23 mouse cellular contexts compared by ENCODE assay signal in the genomic region with DNA sequence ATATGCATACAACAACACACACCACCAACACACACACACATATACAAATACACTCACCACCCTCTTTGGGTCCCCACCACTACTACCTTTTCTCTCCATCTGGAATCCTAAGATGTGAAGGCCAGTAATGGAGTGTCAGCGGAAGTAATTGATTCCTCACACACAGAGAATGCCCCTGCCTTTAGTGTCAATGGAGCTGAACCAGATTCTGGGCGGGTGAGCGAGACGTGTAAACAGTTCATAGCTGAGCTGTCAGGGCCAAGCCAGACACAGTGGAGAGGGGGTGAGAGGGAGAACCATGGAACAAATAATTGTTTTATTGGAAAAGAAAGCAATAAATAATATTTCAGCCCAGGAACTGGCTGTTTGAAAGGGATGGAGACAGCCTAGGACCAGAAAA. TPM values are rescaled to one million over a fixed set of nuclear protein-coding genes. Genes with fewer than 3 reads are reported as not detected.
DNase-seq lines count a peak whose midpoint lies in the region; ATAC-seq lines count a peak whose summit lies in the region.
"Had no signal": no experiment of that assay in that cellular context is flagged by ENCODE, and none has a peak within 500 bp of the region (broad histone marks: within the 10 kb centered on the region; RNA-seq: fewer than 3 reads in every experiment).

No protein-coding gene starts in this region.

- peak; percentile 40; the same call in 1 of the 2 replicates for ATAC-seq in kidney, embryonic 15.5 days (replicated peaks; ENCODE audit: low FRiP score)
- no peak for ATAC-seq in midbrain, embryonic 14.5 days (ENCODE audit: low FRiP score, low TSS enrichment)
- ATAC-seq in midbrain, embryonic 16.5 days, result no peak
- ATAC-seq: forebrain, embryonic 13.5 days; inflammation-experienced regulatory T-cells, adult 6 months; liver, embryonic 12.5 days; midbrain, embryonic 15.5 days had no signal

- peaks cover 5% of the 10 kb centered on the region; the same call in 1 of the 2 replicates for H3K36me3 ChIP-seq in kidney, embryonic 15.5 days
- H3K36me3 ChIP-seq in midbrain, embryonic 14.5 days (ENCODE audit: control insufficient read depth, insufficient read depth, low read length), result 0 out of 2 replicates have a peak, but pooled peaks cover 8% of the 10 kb centered on the region
- H3K36me3 ChIP-seq in midbrain, embryonic 16.5 days (ENCODE audit: control insufficient read depth, insufficient read depth, low read length), result peaks cover 9% of the 10 kb centered on the region; the same call in 1 of the 2 replicates
- H3K36me3 ChIP-seq: liver, embryonic 12.5 days had no signal

- peak; percentile 85 for DNase-seq in heart, adult 11 months
- DNase-seq in heart, postnatal 10 days, result no peak
- no peak for DNase-seq in kidney, postnatal 14 days
- DNase-seq in midbrain, embryonic 14.5 days, result peak; percentile 51
- peak; percentile 45 for DNase-seq in embryo, embryonic 11 days
- DNase-seq in adrenal gland, postnatal 14 days, result no peak
- DNase-seq: cerebellum, adult 2 months; gastrocnemius, postnatal 36 days; heart, postnatal 36 days; kidney, adult 9 months; lung, adult 18-20 months; lung, postnatal 14 days; thymus, adult 2 months; thymus, postnatal 4 days had no signal

- no peak overlapping the region for H3K27ac ChIP-seq in kidney, embryonic 15.5 days
- no peak overlapping the region for H3K27ac ChIP-seq in midbrain, embryonic 14.5 days (replicated peaks; ENCODE audit: low read depth, low read length)
- H3K27ac ChIP-seq in midbrain, embryonic 16.5 days (ENCODE audit: low read length), result no peak overlapping the region
- H3K27ac ChIP-seq: forebrain, embryonic 13.5 days; limb, embryonic 13.5 days; liver, embryonic 12.5 days; midbrain, embryonic 15.5 days; stomach, postnatal 0 days had no signal

- no peak overlapping the region for H3K9ac ChIP-seq in kidney, embryonic 15.5 days
- H3K9ac ChIP-seq in midbrain, embryonic 14.5 days (replicated peaks; ENCODE audit: low read length), result no peak overlapping the region
- H3K9ac ChIP-seq in midbrain, embryonic 16.5 days (ENCODE audit: low read depth, low read length), result no peak overlapping the region
- H3K9ac ChIP-seq: forebrain, embryonic 13.5 days; limb, embryonic 13.5 days; liver, embryonic 12.5 days; midbrain, embryonic 15.5 days had no signal

- peaks cover 62% of the 10 kb centered on the region for H3K4me1 ChIP-seq in kidney, embryonic 15.5 days
- 0 out of 2 replicates have a peak, but pooled peaks cover 6% of the 10 kb centered on the region for H3K4me1 ChIP-seq in midbrain, embryonic 14.5 days (ENCODE audit: control insufficient read depth, insufficient read depth, low read length)
- H3K4me1 ChIP-seq in midbrain, embryonic 16.5 days (ENCODE audit: control insufficient read depth, insufficient read depth, low read length), result 0 out of 2 replicates have a peak, but pooled peaks cover 1% of the 10 kb centered on the region

- H3K27me3 ChIP-seq in kidney, embryonic 15.5 days, result 0 out of 2 replicates have a peak, but pooled peaks cover 5% of the 10 kb centered on the region
- H3K27me3 ChIP-seq in midbrain, embryonic 14.5 days (ENCODE audit: control insufficient read depth, insufficient read depth, low read length), result 0 out of 2 replicates have a peak, but pooled peaks cover 2% of the 10 kb centered on the region
- H3K27me3 ChIP-seq in midbrain, embryonic 16.5 days (ENCODE audit: control insufficient read depth, insufficient read depth, low read depth, low read length), result no peaks in the 10 kb centered on the region
- H3K27me3 ChIP-seq: forebrain, embryonic 13.5 days; limb, embryonic 13.5 days; liver, embryonic 12.5 days; midbrain, embryonic 15.5 days had no signal

- no peak overlapping the region for H3K4me2 ChIP-seq in kidney, embryonic 15.5 days
- no peak overlapping the region for H3K4me2 ChIP-seq in midbrain, embryonic 14.5 days (ENCODE audit: low read length)
- H3K4me2 ChIP-seq in midbrain, embryonic 16.5 days (ENCODE audit: low read length), result no peak overlapping the region
- H3K4me2 ChIP-seq: forebrain, embryonic 13.5 days; limb, embryonic 13.5 days; liver, embryonic 12.5 days; midbrain, embryonic 15.5 days had no signal

- intact Hi-C loops in heart, postnatal 10 days (cut with DNase I), result no loop called here

- H3K4me3 ChIP-seq in kidney, embryonic 15.5 days (replicated peaks), result no peak overlapping the region
- H3K4me3 ChIP-seq in midbrain, embryonic 14.5 days (replicated peaks; ENCODE audit: low read depth, low read length), result no peak overlapping the region
- no peak overlapping the region for H3K4me3 ChIP-seq in midbrain, embryonic 16.5 days (ENCODE audit: low read depth, low read length)
- H3K4me3 ChIP-seq: forebrain, embryonic 13.5 days; limb, embryonic 13.5 days; liver, embryonic 12.5 days; midbrain, embryonic 15.5 days; myocyte had no signal

- H3K9me3 ChIP-seq in kidney, embryonic 15.5 days (replicated peaks), result no peaks in the 10 kb centered on the region
- no peaks in the 10 kb centered on the region for H3K9me3 ChIP-seq in midbrain, embryonic 14.5 days (ENCODE audit: control insufficient read depth, low read length)
- no peaks in the 10 kb centered on the region; the same call in 1 of the 2 replicates for H3K9me3 ChIP-seq in midbrain, embryonic 16.5 days (replicated peaks; ENCODE audit: control insufficient read depth, low read length, poor library complexity, severe bottlenecking)
- H3K9me3 ChIP-seq: forebrain, embryonic 13.5 days; limb, embryonic 13.5 days; liver, embryonic 12.5 days; midbrain, embryonic 15.5 days had no signal

- WGBS in kidney, embryonic 15.5 days, result 41% methylated on average over 4 of the region's 4 CpGs
- WGBS in midbrain, embryonic 14.5 days, result 18% methylated on average over 4 of the region's 4 CpGs
- 32% methylated on average over 4 of the region's 4 CpGs for WGBS in midbrain, embryonic 16.5 days

RNA-seq across cellular contexts. Expression of a gene that starts 24.1 kb away (rescaled TPM):
- 10 to 100 TPM; 64.3 to 76.0 TPM for total RNA-seq in heart, postnatal 10 days (2021)
- polyA plus RNA-seq in kidney, embryonic 15.5 days (2015; fragmentation: Nextera tagmentation; extraction: Ambion mirVana), result 11.7 and 12.2 TPM in 2 replicates
- polyA plus RNA-seq in midbrain, embryonic 14.5 days (2014; fragmentation: Nextera tagmentation; extraction: Ambion mirVana), result 17.6 and 19.5 TPM in 2 replicates
- polyA plus RNA-seq in midbrain, embryonic 16.5 days (2015; fragmentation: Nextera tagmentation; extraction: Ambion mirVana), result 23.4 and 33.3 TPM in 2 replicates
- total RNA-seq in adrenal gland, postnatal 14 days (2021), result 43.7 and 46.6 TPM in 2 replicates

Comparison
In these comparisons a context has a peak if more than half of its experiments do, and no peak if none do; other contexts are left out.
1. DNase-seq: peak in heart, adult 11 months (single experiment), midbrain, embryonic 14.5 days (single experiment) and embryo, embryonic 11 days (single experiment); none in heart, postnatal 10 days (0 of 2), kidney, postnatal 14 days (single experiment) and adrenal gland, postnatal 14 days (single experiment).